Mouse (Mus musculus) heart, adult 2 months (tissue): ENCODE measurements around the gene Tcp11l2. TPM values are rescaled to one million over a fixed set of nuclear protein-coding genes. Genes with fewer than 3 reads are reported as not detected.

ENCODE experiments used
- DNase-seq, 2 experiments: peaks; one replicate each; pipeline ENCODE4 v3.0.0; 2021
- H3K27ac ChIP-seq: fragments of 200-600 bp; 2 replicates; pipeline ENCODE4 v1.8.1; 2022
- H3K27me3 ChIP-seq: fragments of 200-500 bp; 2 replicates; pipeline ENCODE4 v1.6.1; 2012; ENCODE audit warnings: mild to moderate bottlenecking, low read length, inconsistent platforms, mixed read lengths; ENCODE audit not compliant: control insufficient read depth, insufficient read depth
- H3K36me3 ChIP-seq: fragments of 200-500 bp; 2 replicates; pipeline ENCODE4 v1.6.1; 2012; ENCODE audit warnings: low read length, inconsistent platforms; ENCODE audit not compliant: control insufficient read depth, insufficient read depth
- H3K4me1 ChIP-seq: fragments of 200-500 bp; 2 replicates; pipeline ENCODE4 v1.6.1; 2011; ENCODE audit warnings: low read length; ENCODE audit not compliant: control insufficient read depth, insufficient read depth
- H3K4me3 ChIP-seq: fragments of 200-600 bp; 2 replicates; pipeline ENCODE4 v1.8.1; 2022
- H3K79me2 ChIP-seq: fragments of 200-500 bp; replicated peaks from 2 replicates; pipeline ENCODE4 v1.6.1; 2012; ENCODE audit warnings: mild to moderate bottlenecking, inconsistent platforms, low read length, moderate library complexity, mixed read lengths; ENCODE audit not compliant: control insufficient read depth, insufficient read depth
- H3K9ac ChIP-seq: fragments of 200-500 bp; 2 replicates; pipeline ENCODE4 v1.6.1; 2012; ENCODE audit warnings: low read depth, mild to moderate bottlenecking, control low read depth, inconsistent platforms, low read length, mixed read lengths
- CTCF ChIP-seq: fragments of 200-600 bp; IDR thresholded peaks from 2 replicates; pipeline ENCODE4 v1.8.1; 2022; ENCODE audit warnings: antibody characterized with exemption, mild to moderate bottlenecking, moderate library complexity
- EP300 ChIP-seq: fragments of 200-500 bp; IDR thresholded peaks from 2 replicates; pipeline ENCODE4 v1.6.1; 2011; ENCODE audit warnings: low read depth, low read length, control low read depth; ENCODE audit not compliant: insufficient read depth
- POLR2A ChIP-seq: fragments of 200-500 bp; IDR thresholded peaks from 2 replicates; pipeline ENCODE4 v1.6.1; 2011; ENCODE audit warnings: mild to moderate bottlenecking, low read depth, low read length, control low read depth; ENCODE audit not compliant: insufficient read depth
- WGBS: fragments of 180-500 bp; shearing (Covaris S2); methylation state at CpG from one replicate; pipeline ENCODE4 v1.1.7; 2018; 5-methylcytosine and 5-hydroxymethylcytosine counted together
- intact Hi-C: fragments of 180-260 bp; cut with DNase I; formaldehyde crosslinking; loops from one replicate; pipeline ENCODE4 v1.15.1; 2025
- polyA plus RNA-seq: library from polyadenylated mRNA; depleted of rRNA; stranded (reverse); fragments of >200 nt; gene quantifications from 2 replicates; pipeline ENCODE4 v1.2.3, GENCODE M21; 2012
- total RNA-seq, 2 experiments: library from RNA; stranded (reverse); gene quantifications; 2 replicates each; pipeline ENCODE4 v1.2.3; 2021

Gene Tcp11l2
- total and polyA plus RNA-seq, 3 experiments = 118 to 157 (median 129) TPM

DNA sequence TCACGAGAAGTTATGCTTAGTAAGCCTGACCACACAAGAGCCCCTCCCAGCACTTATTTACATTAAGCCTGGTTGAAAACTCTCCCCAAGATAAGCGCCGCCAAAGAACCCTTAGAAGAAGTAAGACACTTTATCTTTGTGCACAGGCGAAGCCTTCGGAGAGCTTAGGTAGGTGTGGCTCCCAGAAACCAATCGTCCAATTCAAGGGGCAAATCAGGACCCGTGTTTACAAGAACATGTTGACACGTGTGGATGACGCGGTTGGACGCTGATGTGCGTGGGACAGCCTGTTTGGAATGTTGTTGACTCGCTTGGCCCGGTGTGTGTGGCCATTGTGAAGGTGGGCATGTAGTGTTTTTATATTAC, 414 bp upstream of the Tcp11l2 start:
- no peak for DNase-seq
- under 1% methylated on average over 14 of the region's 14 CpGs for WGBS
- peaks cover 11% of the 10 kb centered on the region for H3K4me1 ChIP-seq

DNA sequence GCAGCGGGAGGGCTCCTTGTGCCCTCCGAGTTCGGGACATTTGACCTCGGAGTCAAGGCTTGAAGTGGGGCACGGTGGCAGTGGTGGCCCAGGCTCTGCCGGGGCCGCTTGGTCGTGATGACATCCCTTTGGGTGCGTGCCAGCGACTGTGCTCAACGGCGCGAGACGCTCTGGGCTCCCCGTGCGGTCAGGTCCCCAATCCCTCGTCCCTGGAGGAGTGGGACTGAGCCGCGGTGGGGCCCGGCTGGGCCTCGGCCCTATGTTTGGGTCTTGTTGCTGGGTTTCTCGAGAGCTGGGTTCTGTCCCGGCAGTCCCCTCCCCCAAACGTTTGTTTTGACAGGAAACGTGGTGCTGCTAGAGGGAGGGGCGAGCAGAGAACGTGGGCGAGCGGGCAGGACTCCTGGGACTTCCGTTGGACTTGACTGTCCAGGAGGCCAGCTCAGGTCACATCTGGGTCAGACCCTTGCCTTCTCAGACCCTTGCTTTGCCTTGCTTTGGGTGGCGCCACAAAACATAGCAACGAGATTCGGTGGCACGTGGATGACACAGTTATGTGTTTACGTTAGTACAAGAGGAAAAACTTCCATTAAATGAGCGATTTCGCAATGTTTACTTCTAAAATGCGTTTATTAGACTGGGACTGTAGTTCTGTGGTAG, 773 bp downstream of the Tcp11l2 start:
- intact Hi-C loops = loop anchor here (2.0 kb wide), 1 partner anchor 46 kb away; the partner anchor contains the start of gene Polr3b
- peak; percentile 89 to 91 for DNase-seq
- Histone ChIP-seq H3K36me3 (peaks cover 31% of the 10 kb centered on the region), H3K27ac (peak overlapping the region; percentile 100), H3K27me3 (no peaks in the 10 kb centered on the region), H3K4me1 (peaks cover 17% of the 10 kb centered on the region), H3K4me3 (peak overlapping the region; percentile 97), H3K79me2 (peaks cover 8% of the 10 kb centered on the region), H3K9ac (peak overlapping the region; percentile 96)
- no peak for TF ChIP-seq CTCF
- peak; percentile 79 for TF ChIP-seq EP300
- TF ChIP-seq POLR2A = 0 out of 2 replicates have a peak, but pooled peaks have one; percentile 19
- 1% methylated on average over 38 of the region's 38 CpGs for WGBS

More for the DNA sequence above, 414 bp upstream of the Tcp11l2 start:
- no peaks in the 10 kb centered on the region for H3K27me3 ChIP-seq
- H3K79me2 ChIP-seq = peaks cover 8% of the 10 kb centered on the region
- intact Hi-C loops = loop anchor here (1.0 to 2.0 kb wide), 2 partner anchors 40 to 47 kb away; partner anchors contain the start of gene Polr3b
- TF ChIP-seq EP300 = peak; percentile 84
- TF ChIP-seq CTCF = no peak
- peak overlapping the region; percentile 100 for H3K27ac ChIP-seq
- peak overlapping the region; percentile 97 for H3K4me3 ChIP-seq
- peak overlapping the region; percentile 43 for H3K9ac ChIP-seq
- H3K36me3 ChIP-seq = peaks cover 22% of the 10 kb centered on the region

DNA sequence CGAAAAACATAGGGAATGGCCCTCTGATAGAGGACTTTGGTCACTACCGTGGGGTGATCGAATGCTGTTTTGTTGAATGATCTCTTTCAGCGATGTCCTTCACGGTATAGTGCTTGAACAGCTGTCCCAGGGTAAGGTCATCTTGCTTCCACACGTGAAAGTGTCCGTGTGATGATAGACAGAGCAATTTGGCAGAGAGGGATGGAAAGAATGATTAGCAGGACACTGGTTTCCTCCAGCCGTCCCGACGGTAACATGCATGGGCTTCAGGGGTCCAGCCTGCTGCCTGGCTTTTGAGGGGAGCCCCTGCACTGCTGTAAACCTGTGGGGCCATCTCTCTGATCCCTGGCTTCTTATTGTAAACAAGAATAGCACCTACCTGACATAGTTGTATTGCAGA, 2.3 kb downstream of the Tcp11l2 start:
- H3K27me3 ChIP-seq = no peaks in the 10 kb centered on the region
- WGBS = 35% methylated on average over 10 of the region's 10 CpGs
- H3K36me3 ChIP-seq = peaks cover 35% of the 10 kb centered on the region
- H3K9ac ChIP-seq = peak overlapping the region; percentile 52; the same call in 1 of the 2 replicates
- no peak for DNase-seq
- peaks cover 24% of the 10 kb centered on the region for H3K4me1 ChIP-seq
- H3K4me3 ChIP-seq = peak overlapping the region; percentile 45
- H3K27ac ChIP-seq = peak overlapping the region; percentile 100
- H3K79me2 ChIP-seq = peaks cover 10% of the 10 kb centered on the region
- TF ChIP-seq EP300 (0 out of 2 replicates have a peak, but pooled peaks have one; percentile 27), POLR2A (no peak)
- intact Hi-C loops = loop anchor here (1.0 kb wide), 1 partner anchor 46 kb away; no protein-coding TSS in a partner anchor

DNA sequence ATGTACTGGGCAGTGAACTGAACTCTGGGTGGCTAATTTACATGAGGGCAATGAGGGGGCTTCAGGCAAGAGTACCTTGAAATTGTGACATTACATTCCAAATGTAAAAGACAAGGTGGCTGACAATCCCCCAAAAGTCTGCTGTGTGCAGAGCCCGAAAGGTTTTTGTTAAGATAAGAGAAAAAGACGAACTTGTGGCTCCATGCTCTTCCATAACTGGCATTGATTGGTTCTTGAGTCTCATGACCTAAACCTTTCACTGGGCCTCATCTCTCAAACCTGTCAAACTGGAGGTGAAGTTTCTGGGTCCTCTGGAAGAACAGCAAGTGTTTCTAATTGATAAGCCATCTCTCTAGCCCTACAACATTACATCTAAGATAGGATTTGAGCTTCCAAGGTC, 3.1 kb downstream of the Tcp11l2 start:
- Histone ChIP-seq H3K4me3 (no peak overlapping the region), H3K27me3 (no peaks in the 10 kb centered on the region), H3K27ac (peak overlapping the region; percentile 100), H3K36me3 (peaks cover 43% of the 10 kb centered on the region), H3K79me2 (peaks cover 11% of the 10 kb centered on the region), H3K9ac (no peak overlapping the region), H3K4me1 (peaks cover 30% of the 10 kb centered on the region)
- intact Hi-C loops = no loop called here
- WGBS = 74% methylated on average over 2 of the region's 2 CpGs
- no peak for TF ChIP-seq POLR2A
- no peak for TF ChIP-seq EP300
- TF ChIP-seq CTCF = no peak
- no peak for DNase-seq

DNA sequence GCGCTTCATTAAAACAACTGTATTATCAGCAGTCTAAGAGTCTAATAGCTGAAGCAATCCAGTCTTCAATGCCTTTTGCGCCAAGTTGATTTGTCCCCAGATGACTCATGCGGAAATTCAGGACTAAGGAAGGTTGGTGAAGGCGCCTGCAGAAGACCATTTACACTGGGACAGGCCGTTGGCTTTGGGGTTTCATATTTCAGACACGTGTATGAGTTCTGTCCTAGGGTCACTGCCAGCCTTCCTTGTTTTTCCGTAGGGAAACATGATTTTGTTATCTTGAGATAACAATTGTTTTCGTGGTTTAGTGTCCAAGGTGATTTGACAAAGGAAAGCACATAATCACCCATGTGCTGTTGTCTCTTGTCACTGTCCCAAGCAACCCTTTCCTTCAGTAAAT, 4.8 kb downstream of the Tcp11l2 start:
- no peak for TF ChIP-seq EP300
- TF ChIP-seq CTCF = no peak
- TF ChIP-seq POLR2A = 0 out of 2 replicates have a peak, but pooled peaks have one; percentile 11
- H3K4me1 ChIP-seq = peaks cover 40% of the 10 kb centered on the region
- intact Hi-C loops = loop anchor here (2.0 kb wide), 1 partner anchor 16 kb away; no protein-coding TSS in a partner anchor

DNA sequence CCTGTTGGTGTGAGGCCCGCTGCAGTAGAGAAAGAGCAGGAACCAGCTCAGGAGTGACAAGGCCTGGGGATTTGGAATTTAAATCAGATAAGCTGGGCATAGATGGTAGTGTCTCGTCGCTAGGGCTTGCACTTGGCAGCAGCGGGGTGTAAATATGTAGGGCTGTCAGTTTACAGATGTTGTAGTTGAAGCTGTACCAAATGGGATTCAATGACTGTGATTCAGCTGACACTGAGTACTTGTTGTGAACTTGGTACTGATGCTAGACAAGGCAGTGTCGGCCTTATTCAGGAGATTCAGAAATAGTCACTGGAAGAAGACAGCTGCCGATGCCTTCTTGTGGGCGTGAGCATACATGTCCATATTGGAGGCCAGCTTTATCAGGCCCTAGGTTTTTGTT, 5.8 kb downstream of the Tcp11l2 start:
- intact Hi-C loops = no loop called here
- Histone ChIP-seq H3K27ac (peak overlapping the region; percentile 67), H3K9ac (no peak overlapping the region), H3K79me2 (peaks cover 13% of the 10 kb centered on the region), H3K4me1 (peaks cover 40% of the 10 kb centered on the region), H3K27me3 (no peaks in the 10 kb centered on the region), H3K36me3 (peaks cover 59% of the 10 kb centered on the region), H3K4me3 (no peak overlapping the region)
- TF ChIP-seq CTCF = no peak
- no peak for TF ChIP-seq EP300
- TF ChIP-seq POLR2A = no peak
- DNase-seq = no peak
- WGBS = 59% methylated on average over 7 of the region's 7 CpGs

More for the DNA sequence above, 4.8 kb downstream of the Tcp11l2 start:
- WGBS = 12% methylated on average over 8 of the region's 8 CpGs
- DNase-seq = peak in 1 of 2 experiments; percentile 60
- Histone ChIP-seq H3K9ac (no peak overlapping the region), H3K4me3 (no peak overlapping the region), H3K27ac (peak overlapping the region; percentile 67), H3K79me2 (peaks cover 16% of the 10 kb centered on the region), H3K27me3 (no peaks in the 10 kb centered on the region), H3K36me3 (peaks cover 58% of the 10 kb centered on the region)
